Mouse (Mus musculus) heart, postnatal 25 days (tissue): ENCODE results near the gene Fam114a2. TPM values are rescaled to one million over a fixed set of nuclear protein-coding genes. Genes with fewer than 3 reads are reported as not detected.
A peak's percentile ranks its signal among the peaks of the same experiment; 100 is the strongest.
"Not testable (repeated sequence)": the region's sequence is repeated elsewhere in the genome, so short reads cannot be mapped to it uniquely, and the experiment has no call there.

Experiments used
- DNase-seq: peaks from one replicate; pipeline ENCODE4 v3.0.0; 2022; ENCODE audit warnings: low spot score
- intact Hi-C: fragments of 180-260 bp; cut with DNase I; formaldehyde crosslinking; loops from one replicate; pipeline ENCODE4 v1.15.1; 2025
- total RNA-seq, 2 experiments: library from RNA; stranded (reverse); gene quantifications; 2 replicates each; pipeline ENCODE4 v1.2.3; 2021

Fam114a2 gene
- 10 to 100 TPM; 39.1 to 41.9 TPM for total RNA-seq

GRCm38 (mm10) chr11:57518091-57518750 lies at the start of gene Fam114a2, which contains the start of gene Mfap3:
TSS of gene Fam114a2 (minus strand) at chr11:57518617.
TSS of gene Mfap3 (plus strand) at chr11:57518664.
- intact Hi-C loops, result no loop called here

GRCm38 (mm10) chr11:57566091-57567035 lies 47.9 kb upstream of the Fam114a2 start:
- no peak for DNase-seq
- intact Hi-C loops, result no loop called here

More at GRCm38 (mm10) chr11:57518091-57518750, at the start of gene Fam114a2, which contains the start of gene Mfap3:
- DNase-seq, result peak; percentile 78

- DNase-seq, result no peak
- intact Hi-C loops, result no loop called here
Observed at GRCm38 (mm10) chr11:57564564-57564963, 46.1 kb upstream of the Fam114a2 start.

GRCm38 (mm10) chr11:57557936-57558335 lies 39.5 kb upstream of the Fam114a2 start:
- intact Hi-C loops, DNase-seq: not testable (repeated sequence)

GRCm38 (mm10) chr11:57553015-57553780 lies 34.8 kb upstream of the Fam114a2 start:
- intact Hi-C loops, result no loop called here

GRCm38 (mm10) chr11:57551016-57551415 lies 32.6 kb upstream of the Fam114a2 start:
- intact Hi-C loops, result no loop called here
- no peak for DNase-seq

More at GRCm38 (mm10) chr11:57553015-57553780, 34.8 kb upstream of the Fam114a2 start:
- DNase-seq, result no peak

- intact Hi-C loops, result no loop called here
- no peak for DNase-seq
Observed at GRCm38 (mm10) chr11:57550230-57550629, 31.8 kb upstream of the Fam114a2 start.

GRCm38 (mm10) chr11:57548618-57549550 lies 30.5 kb upstream of the Fam114a2 start:
- intact Hi-C loops, result loop anchor here (1.0 to 5.0 kb wide), 4 partner anchors 68 to 383 kb away; no protein-coding TSS in a partner anchor
- DNase-seq, result peak; percentile 26

GRCm38 (mm10) chr11:57540681-57541080 lies 22.3 kb upstream of the Fam114a2 start:
- intact Hi-C loops, result no loop called here

GRCm38 (mm10) chr11:57539841-57540418 lies 21.5 kb upstream of the Fam114a2 start:
- intact Hi-C loops, result no loop called here
- DNase-seq, result no peak

More at GRCm38 (mm10) chr11:57540681-57541080, 22.3 kb upstream of the Fam114a2 start:
- no peak for DNase-seq

GRCm38 (mm10) chr11:57535912-57536311 lies 17.5 kb upstream of the Fam114a2 start:
- no peak for DNase-seq
- intact Hi-C loops, result no loop called here

- intact Hi-C loops, result no loop called here
- no peak for DNase-seq
Observed at GRCm38 (mm10) chr11:57532306-57532705, 13.9 kb upstream of the Fam114a2 start.

- DNase-seq, result no peak
- intact Hi-C loops, result no loop called here
Observed at GRCm38 (mm10) chr11:57531300-57531950, 13.0 kb upstream of the Fam114a2 start.

GRCm38 (mm10) chr11:57529111-57529510 lies 10.7 kb upstream of the Fam114a2 start:
- no peak for DNase-seq
- intact Hi-C loops, result no loop called here

- no peak for DNase-seq
- intact Hi-C loops, result no loop called here
Observed at GRCm38 (mm10) chr11:57527506-57527905, 9.1 kb upstream of the Fam114a2 start.

- intact Hi-C loops, result no loop called here
- no peak for DNase-seq
Observed at GRCm38 (mm10) chr11:57525900-57526299, 7.5 kb upstream of the Fam114a2 start.

GRCm38 (mm10) chr11:57524597-57524996 lies 6.2 kb upstream of the Fam114a2 start:
- no peak for DNase-seq
- intact Hi-C loops, result no loop called here

GRCm38 (mm10) chr11:57523418-57523817 lies 5.0 kb upstream of the Fam114a2 start:
- intact Hi-C loops, result no loop called here

More at GRCm38 (mm10) chr11:57523418-57523817, 5.0 kb upstream of the Fam114a2 start:
- no peak for DNase-seq
